Mouse (Mus musculus): ENCODE results near the gene Cyp24a1.

DNA sequence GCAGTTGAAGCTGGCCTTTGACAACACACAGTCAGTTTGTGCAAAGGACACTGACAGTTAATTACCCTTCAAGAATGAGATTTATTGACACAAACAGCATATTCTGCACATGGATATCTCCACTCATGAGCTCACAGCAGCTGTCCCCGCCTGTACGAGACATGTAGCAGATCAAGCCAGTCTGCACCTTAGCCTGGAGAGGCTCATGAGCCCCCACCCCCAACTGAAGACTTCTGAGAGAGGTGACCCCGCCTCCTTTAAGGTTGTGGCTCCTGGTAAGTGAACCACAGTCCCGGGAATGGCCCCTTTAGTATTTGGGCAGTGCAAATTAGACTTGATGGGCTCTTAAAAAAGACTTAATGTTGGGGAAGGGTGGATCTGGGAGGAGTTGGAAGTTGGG is 48.8 kb upstream of the Cyp24a1 start:
- TF ChIP-seq CTCF (IDR thresholded peaks at IDR 0.05; ENCODE audit: borderline replicate concordance, control insufficient read depth, extremely low read depth, insufficient read depth, low read length, poor library complexity) (no peak), POLR2A (IDR thresholded peaks at IDR 0.05; ENCODE audit: control insufficient read depth, extremely low read depth, insufficient read depth, low read length, poor library complexity) (no peak)

Data from thymus, adult 2 months (tissue).